Mouse (Mus musculus): Measurements from ENCODE around the gene Fam171a1. TPM values are rescaled to one million over a fixed set of nuclear protein-coding genes. Genes with fewer than 3 reads are reported as not detected.

Fam171a1 gene
- polyA plus RNA-seq, 1 experiment = 2.7 TPM

GRCm38 (mm10) chr2:3154986-3155385 lies 41.0 kb downstream of the Fam171a1 start:
- no peaks in the 10 kb centered on the region for H3K27me3 ChIP-seq (ENCODE audit: control insufficient read depth, insufficient read depth, low read length)
- H3K4me3 ChIP-seq (ENCODE audit: control insufficient read depth, insufficient read depth, low read length) = no peak overlapping the region
- H3K27ac ChIP-seq (ENCODE audit: control insufficient read depth, insufficient read depth, low read length) = no peak overlapping the region
- no peak for TF ChIP-seq POLR2A (IDR thresholded peaks at IDR 0.05; ENCODE audit: control insufficient read depth, extremely low read depth, insufficient read depth, low read length, poor library complexity)
- TF ChIP-seq CTCF (IDR thresholded peaks at IDR 0.05; ENCODE audit: borderline replicate concordance, control insufficient read depth, extremely low read depth, insufficient read depth, low read length, poor library complexity) = no peak
- 97% methylated on average over 2 of the region's 2 CpGs for WGBS
- H3K36me3 ChIP-seq (ENCODE audit: control insufficient read depth, insufficient read depth, low read length) = no peaks in the 10 kb centered on the region
- 0 out of 2 replicates have a peak, but pooled peaks cover 7% of the 10 kb centered on the region for H3K4me1 ChIP-seq (replicated peaks; ENCODE audit: control insufficient read depth, insufficient read depth, low read length)
- DNase-seq = no peak

- H3K27ac ChIP-seq (ENCODE audit: control insufficient read depth, insufficient read depth, low read length) = no peak overlapping the region
Measured at GRCm38 (mm10) chr2:3157030-3157429, 43.0 kb downstream of the Fam171a1 start.

GRCm38 (mm10) chr2:3157661-3158344 lies 43.8 kb downstream of the Fam171a1 start:
- Histone ChIP-seq H3K27ac (ENCODE audit: control insufficient read depth, insufficient read depth, low read length) (no peak overlapping the region), H3K36me3 (ENCODE audit: control insufficient read depth, insufficient read depth, low read length) (no peaks in the 10 kb centered on the region), H3K4me1 (replicated peaks; ENCODE audit: control insufficient read depth, insufficient read depth, low read length) (0 out of 2 replicates have a peak, but pooled peaks cover 7% of the 10 kb centered on the region), H3K27me3 (ENCODE audit: control insufficient read depth, insufficient read depth, low read length) (no peaks in the 10 kb centered on the region), H3K4me3 (ENCODE audit: control insufficient read depth, insufficient read depth, low read length) (no peak overlapping the region)
- TF ChIP-seq CTCF (IDR thresholded peaks at IDR 0.05; ENCODE audit: borderline replicate concordance, control insufficient read depth, extremely low read depth, insufficient read depth, low read length, poor library complexity) (no peak), POLR2A (IDR thresholded peaks at IDR 0.05; ENCODE audit: control insufficient read depth, extremely low read depth, insufficient read depth, low read length, poor library complexity) (no peak)
- WGBS = 50% methylated on average over 10 of the region's 10 CpGs
- DNase-seq = no peak

More at GRCm38 (mm10) chr2:3157030-3157429, 43.0 kb downstream of the Fam171a1 start:
- no peaks in the 10 kb centered on the region for H3K27me3 ChIP-seq (ENCODE audit: control insufficient read depth, insufficient read depth, low read length)
- no peak for TF ChIP-seq POLR2A (IDR thresholded peaks at IDR 0.05; ENCODE audit: control insufficient read depth, extremely low read depth, insufficient read depth, low read length, poor library complexity)
- no peak for TF ChIP-seq CTCF (IDR thresholded peaks at IDR 0.05; ENCODE audit: borderline replicate concordance, control insufficient read depth, extremely low read depth, insufficient read depth, low read length, poor library complexity)
- WGBS = 62% methylated on average over 3 of the region's 3 CpGs
- no peak overlapping the region for H3K4me3 ChIP-seq (ENCODE audit: control insufficient read depth, insufficient read depth, low read length)
- 0 out of 2 replicates have a peak, but pooled peaks cover 7% of the 10 kb centered on the region for H3K4me1 ChIP-seq (replicated peaks; ENCODE audit: control insufficient read depth, insufficient read depth, low read length)
- H3K36me3 ChIP-seq (ENCODE audit: control insufficient read depth, insufficient read depth, low read length) = no peaks in the 10 kb centered on the region
- DNase-seq = no peak

GRCm38 (mm10) chr2:3158682-3159412 lies 44.8 kb downstream of the Fam171a1 start:
- TF ChIP-seq CTCF (IDR thresholded peaks at IDR 0.05; ENCODE audit: borderline replicate concordance, control insufficient read depth, extremely low read depth, insufficient read depth, low read length, poor library complexity) (no peak), POLR2A (IDR thresholded peaks at IDR 0.05; ENCODE audit: control insufficient read depth, extremely low read depth, insufficient read depth, low read length, poor library complexity) (no peak)
- 32% methylated on average over 8 of the region's 8 CpGs for WGBS
- H3K4me1 ChIP-seq (replicated peaks; ENCODE audit: control insufficient read depth, insufficient read depth, low read length) = 0 out of 2 replicates have a peak, but pooled peaks cover 7% of the 10 kb centered on the region
- no peak for DNase-seq
- no peak overlapping the region for H3K27ac ChIP-seq (ENCODE audit: control insufficient read depth, insufficient read depth, low read length)
- H3K36me3 ChIP-seq (ENCODE audit: control insufficient read depth, insufficient read depth, low read length) = no peaks in the 10 kb centered on the region
- H3K4me3 ChIP-seq (ENCODE audit: control insufficient read depth, insufficient read depth, low read length) = no peak overlapping the region
- no peaks in the 10 kb centered on the region for H3K27me3 ChIP-seq (ENCODE audit: control insufficient read depth, insufficient read depth, low read length)

- Histone ChIP-seq H3K27me3 (ENCODE audit: control insufficient read depth, insufficient read depth, low read length) (no peaks in the 10 kb centered on the region), H3K4me1 (replicated peaks; ENCODE audit: control insufficient read depth, insufficient read depth, low read length) (0 out of 2 replicates have a peak, but pooled peaks cover 7% of the 10 kb centered on the region), H3K36me3 (ENCODE audit: control insufficient read depth, insufficient read depth, low read length) (no peaks in the 10 kb centered on the region), H3K4me3 (ENCODE audit: control insufficient read depth, insufficient read depth, low read length) (no peak overlapping the region), H3K27ac (ENCODE audit: control insufficient read depth, insufficient read depth, low read length) (no peak overlapping the region)
- WGBS = 82% methylated on average over 1 of the region's 1 CpGs
- DNase-seq = no peak
- no peak for TF ChIP-seq CTCF (IDR thresholded peaks at IDR 0.05; ENCODE audit: borderline replicate concordance, control insufficient read depth, extremely low read depth, insufficient read depth, low read length, poor library complexity)
- TF ChIP-seq POLR2A (IDR thresholded peaks at IDR 0.05; ENCODE audit: control insufficient read depth, extremely low read depth, insufficient read depth, low read length, poor library complexity) = no peak
Measured at GRCm38 (mm10) chr2:3161578-3161977, 47.6 kb downstream of the Fam171a1 start.

DNA sequence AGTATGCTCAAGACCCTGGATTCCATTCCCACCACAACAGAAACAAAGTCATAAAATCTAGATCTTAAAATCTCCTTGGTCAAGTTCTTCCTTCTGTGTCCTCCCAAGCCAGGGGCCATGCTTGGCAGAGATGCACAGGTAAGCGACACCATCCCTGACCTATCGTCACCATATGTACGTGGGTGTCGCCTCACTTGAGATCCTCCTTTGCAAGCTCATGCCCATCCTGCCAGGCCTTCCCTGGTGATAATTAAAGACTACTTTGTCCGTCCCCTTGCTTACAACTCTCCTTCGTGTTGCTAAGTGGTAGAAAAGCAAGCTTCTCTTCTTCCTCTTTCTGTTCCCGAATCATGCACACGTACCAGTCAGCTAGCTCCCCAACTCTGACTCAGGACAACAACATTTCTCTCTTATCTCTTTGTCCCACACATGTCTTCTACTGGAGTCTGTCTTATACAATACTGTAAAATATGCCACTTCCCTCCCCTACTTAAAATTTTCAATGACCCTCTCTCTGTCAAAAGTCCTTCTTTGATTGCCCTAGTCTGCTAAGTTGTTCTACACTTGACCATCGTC lies 49.6 kb downstream of the Fam171a1 start:
- H3K36me3 ChIP-seq (ENCODE audit: control insufficient read depth, insufficient read depth, low read length) = no peaks in the 10 kb centered on the region
- no peak overlapping the region for H3K4me3 ChIP-seq (ENCODE audit: control insufficient read depth, insufficient read depth, low read length)
- TF ChIP-seq CTCF (IDR thresholded peaks at IDR 0.05; ENCODE audit: borderline replicate concordance, control insufficient read depth, extremely low read depth, insufficient read depth, low read length, poor library complexity) = no peak
- no peak for TF ChIP-seq POLR2A (IDR thresholded peaks at IDR 0.05; ENCODE audit: control insufficient read depth, extremely low read depth, insufficient read depth, low read length, poor library complexity)
- WGBS = 65% methylated on average over 9 of the region's 9 CpGs
- H3K27ac ChIP-seq (ENCODE audit: control insufficient read depth, insufficient read depth, low read length) = no peak overlapping the region
- no peak for DNase-seq
- H3K27me3 ChIP-seq (ENCODE audit: control insufficient read depth, insufficient read depth, low read length) = no peaks in the 10 kb centered on the region
- H3K4me1 ChIP-seq (replicated peaks; ENCODE audit: control insufficient read depth, insufficient read depth, low read length) = 0 out of 2 replicates have a peak, but pooled peaks cover 4% of the 10 kb centered on the region
